Mouse (Mus musculus): ENCODE measurements at regions not wholly inside any gene's neighbourhood (a gene's known extent, or its start where the extent isn't known, plus 50 kb on each side); places are given as distances from the start of the nearest gene placed in this dataset.

GRCm38 (mm10) chr11:40477294-40477693 is 217.7 kb downstream of the Mat2b start:
- TF ChIP-seq POLR2A (IDR thresholded peaks at IDR 0.05; ENCODE audit: borderline replicate concordance, insufficient read depth, low read length) (no peak), CTCF (IDR thresholded peaks at IDR 0.05; ENCODE audit: borderline replicate concordance, insufficient read depth, low read depth, low read length) (no peak)
